Mouse (Mus musculus): ENCODE measurements around the gene Fosl1.

DNA sequence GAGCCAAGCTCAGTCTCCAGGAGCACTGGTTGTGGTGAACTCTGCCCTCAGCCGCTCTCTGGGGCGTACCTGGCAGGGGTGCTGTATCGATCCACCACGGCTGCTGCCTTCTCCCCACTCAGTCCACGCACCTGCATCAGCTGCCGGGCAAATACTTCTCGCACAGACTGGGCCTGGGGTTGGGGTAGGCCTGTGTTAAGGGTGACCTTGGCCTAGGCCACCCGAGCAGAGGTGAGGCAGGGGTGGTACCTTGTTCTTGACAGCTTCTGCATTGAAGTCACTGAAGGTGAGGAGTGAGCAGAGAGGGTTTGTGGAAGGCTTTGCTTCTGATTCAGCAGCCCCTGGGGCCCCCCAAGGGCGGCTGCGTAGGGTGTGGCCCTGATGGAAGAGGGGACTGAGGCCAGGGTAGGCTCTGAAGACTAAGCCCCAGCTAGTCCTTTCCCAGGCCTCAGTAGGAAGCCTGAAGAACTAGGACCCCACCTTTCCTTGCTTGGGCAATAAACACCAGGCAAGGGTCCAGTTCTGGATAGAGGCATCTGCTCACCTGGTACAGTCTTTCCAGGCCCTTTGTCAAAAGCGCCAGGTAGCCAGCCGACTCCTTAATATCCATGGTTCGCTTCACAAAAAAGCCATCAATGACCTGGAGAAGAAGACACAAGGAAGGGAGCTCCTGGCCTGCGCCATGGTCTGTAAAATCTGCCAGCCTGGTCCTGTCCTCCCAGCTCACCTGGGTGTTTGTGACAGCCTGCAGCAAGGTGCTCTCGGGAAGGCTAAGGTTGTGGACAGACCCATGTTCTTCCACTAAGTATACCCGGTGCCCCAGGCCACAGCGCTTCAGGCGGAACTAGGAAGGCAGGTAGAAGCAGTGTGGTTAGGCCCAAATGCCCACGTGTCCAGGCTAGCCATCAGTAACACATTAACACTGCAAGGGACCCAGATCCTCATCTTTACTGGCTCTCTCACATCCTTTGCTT, 36.3 kb downstream of the Fosl1 start:
- TF ChIP-seq GATA1 (IDR thresholded peaks at IDR 0.05; ENCODE audit: borderline replicate concordance, low read length) (no peak), FLI1 (IDR thresholded peaks at IDR 0.05; ENCODE audit: low read length) (no peak)
